Mouse (Mus musculus) kidney, adult 18-20 months (tissue): ENCODE results near the gene Uggt1.

Experiments
- DNase-seq: peaks from one replicate; pipeline ENCODE4 v3.0.0; 2021

Gene Uggt1

GRCm38 (mm10) chr1:36255871-36256640, 11.5 kb upstream of the Uggt1 start:
- DNase-seq = peak; percentile 8

- DNase-seq = peak; percentile 65
Measured at GRCm38 (mm10) chr1:36254635-36255360, 10.3 kb upstream of the Uggt1 start.

- peak; percentile 66 for DNase-seq
Measured at GRCm38 (mm10) chr1:36252791-36253190, 8.3 kb upstream of the Uggt1 start.

- no peak for DNase-seq
Measured at GRCm38 (mm10) chr1:36251426-36251825, 6.9 kb upstream of the Uggt1 start.

GRCm38 (mm10) chr1:36246688-36247087, 2.2 kb upstream of the Uggt1 start:
- no peak for DNase-seq

- no peak for DNase-seq
Measured at GRCm38 (mm10) chr1:36244828-36245215, 302 bp upstream of the Uggt1 start.

- DNase-seq = no peak
Measured at GRCm38 (mm10) chr1:36243447-36244057, 968 bp downstream of the Uggt1 start.

GRCm38 (mm10) chr1:36241903-36242429, 2.6 kb downstream of the Uggt1 start:
- DNase-seq = no peak

- no peak for DNase-seq
Measured at GRCm38 (mm10) chr1:36240176-36240575, 4.3 kb downstream of the Uggt1 start.

GRCm38 (mm10) chr1:36239396-36239795, 5.1 kb downstream of the Uggt1 start:
- no peak for DNase-seq

- no peak for DNase-seq
Measured at GRCm38 (mm10) chr1:36235855-36236254, 8.7 kb downstream of the Uggt1 start.

GRCm38 (mm10) chr1:36235057-36235639, 9.4 kb downstream of the Uggt1 start:
- DNase-seq = no peak

- no peak for DNase-seq
Measured at GRCm38 (mm10) chr1:36233218-36233617, 11.3 kb downstream of the Uggt1 start.

- DNase-seq = no peak
Measured at GRCm38 (mm10) chr1:36230919-36231705, 13.4 kb downstream of the Uggt1 start.

GRCm38 (mm10) chr1:36228461-36228860, 16.1 kb downstream of the Uggt1 start:
- no peak for DNase-seq

GRCm38 (mm10) chr1:36224648-36225047, 19.9 kb downstream of the Uggt1 start:
- no peak for DNase-seq

GRCm38 (mm10) chr1:36214324-36214723, 30.2 kb downstream of the Uggt1 start:
- DNase-seq = no peak

- DNase-seq = no peak
Measured at GRCm38 (mm10) chr1:36201739-36202138, 42.8 kb downstream of the Uggt1 start.

GRCm38 (mm10) chr1:36194482-36194881, 50.0 kb downstream of the Uggt1 start:
- no peak for DNase-seq

- no peak for DNase-seq
Measured at GRCm38 (mm10) chr1:36191966-36192365, 52.6 kb downstream of the Uggt1 start.

GRCm38 (mm10) chr1:36180038-36180437, 64.5 kb downstream of the Uggt1 start:
- no peak for DNase-seq

- no peak for DNase-seq
Measured at GRCm38 (mm10) chr1:36173461-36173860, 71.1 kb downstream of the Uggt1 start.
